Mouse (Mus musculus) bone marrow, adult 2 months (tissue): ENCODE measurements at regions not wholly inside any gene's neighbourhood (a gene's known extent, or its start where the extent isn't known, plus 50 kb on each side); places are given as distances from the start of the nearest gene placed in this dataset.
"Not testable (repeated sequence)": the region's sequence is repeated elsewhere in the genome, so short reads cannot be mapped to it uniquely, and the experiment has no call there.

Experiments used
- H3K27ac ChIP-seq: fragments of 200-500 bp; 2 replicates; pipeline ENCODE4 v1.5.1; 2012; ENCODE audit warnings: low read depth, mild to moderate bottlenecking, control low read depth, inconsistent platforms, low read length; ENCODE audit not compliant: control insufficient read depth, poor library complexity, insufficient read depth
- H3K4me1 ChIP-seq: fragments of 200-500 bp; 2 replicates; pipeline ENCODE4 v1.6.1; 2011; ENCODE audit warnings: low read length; ENCODE audit not compliant: control insufficient read depth, insufficient read depth
- H3K4me3 ChIP-seq: fragments of 200-500 bp; replicated peaks from 2 replicates; pipeline ENCODE3; 2011; ENCODE audit warnings: mild to moderate bottlenecking, low read depth, low read length, control low read depth; ENCODE audit not compliant: control insufficient read depth
- CTCF ChIP-seq: fragments of 200-500 bp; IDR thresholded peaks from 2 replicates; pipeline ENCODE4 v1.5.1; 2011; ENCODE audit warnings: low read length, control low read depth; ENCODE audit not compliant: control insufficient read depth, insufficient read depth
- POLR2A ChIP-seq: fragments of 200-500 bp; IDR thresholded peaks from 2 replicates; pipeline ENCODE4 v1.6.1; 2011; ENCODE audit warnings: low read depth, mild to moderate bottlenecking, control low read depth, low read length, borderline replicate concordance; ENCODE audit not compliant: control insufficient read depth
- WGBS: fragments of 180-500 bp; shearing (Covaris S2); methylation state at CpG from one replicate; pipeline ENCODE4 v1.1.7; 2018; 5-methylcytosine and 5-hydroxymethylcytosine counted together

DNA sequence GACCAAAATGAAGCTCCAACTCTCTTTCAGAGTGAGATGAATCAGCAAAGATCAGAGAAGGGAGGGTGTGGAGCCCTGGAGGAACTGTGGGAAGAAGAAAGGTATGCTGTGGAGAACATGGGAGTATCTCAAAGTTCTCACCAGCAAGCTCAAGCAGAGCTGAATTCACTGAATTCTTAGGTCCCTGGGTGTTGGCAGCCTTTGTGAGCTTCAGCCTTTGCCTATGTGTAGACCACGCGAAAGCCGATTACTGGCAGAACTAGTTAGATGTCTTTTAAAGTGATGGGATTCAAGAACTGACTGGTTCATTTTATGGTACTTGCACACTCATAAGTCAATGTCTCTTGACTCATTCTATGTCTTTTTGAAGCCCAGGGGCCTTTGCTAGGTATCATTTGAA is 491.2 kb upstream of the Hsf2 start:
- TF ChIP-seq POLR2A (no peak), CTCF (no peak)
- WGBS, result 90% methylated on average over 3 of the region's 3 CpGs
- no peaks in the 10 kb centered on the region for H3K4me1 ChIP-seq

DNA sequence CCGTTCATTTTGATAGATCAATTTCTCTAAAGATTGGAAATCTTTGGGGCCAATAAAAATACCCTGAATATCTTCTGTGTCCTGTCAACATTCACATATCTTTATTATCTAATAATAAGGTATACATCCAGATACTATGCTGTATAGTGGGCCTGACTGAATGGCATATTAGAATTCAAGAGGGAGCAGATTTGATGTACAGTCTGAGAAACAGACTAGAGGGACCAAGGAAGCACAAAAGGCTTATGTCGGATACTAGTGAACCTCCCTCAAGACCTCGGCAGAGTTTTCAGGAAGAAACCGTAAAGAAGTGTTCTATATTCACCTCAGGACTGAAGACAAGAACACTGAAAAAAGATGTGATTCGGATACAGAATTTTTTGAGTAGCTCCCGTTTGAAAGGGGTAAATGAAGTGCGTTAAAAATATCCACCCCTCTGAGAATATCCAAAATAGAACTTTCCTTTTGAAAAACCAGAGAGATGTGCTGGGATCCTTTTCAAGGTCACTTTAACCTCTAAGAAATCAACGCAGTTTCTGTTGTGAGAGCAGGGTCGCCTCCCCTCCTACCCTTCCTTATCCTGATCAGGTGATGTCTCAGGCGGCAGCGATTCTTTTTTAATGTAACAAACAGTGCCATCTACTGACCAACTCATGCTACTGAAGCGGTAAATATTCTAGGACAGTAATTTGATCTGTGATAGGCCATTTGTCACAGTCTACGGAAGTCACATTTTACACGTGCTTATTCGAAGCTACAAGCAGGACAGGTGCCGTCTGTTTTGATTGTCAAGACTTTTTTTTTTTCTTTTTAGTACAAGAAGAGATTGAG is 485.1 kb upstream of the Hsf2 start:
- no peak overlapping the region for H3K27ac ChIP-seq
- 20% methylated on average over 16 of the region's 16 CpGs for WGBS
- no peak overlapping the region for H3K4me3 ChIP-seq
- H3K4me1 ChIP-seq, result no peaks in the 10 kb centered on the region
- TF ChIP-seq POLR2A, result no peak
- 0 out of 2 replicates have a peak, but pooled peaks have one; percentile 23 for TF ChIP-seq CTCF

More for the DNA sequence above, 491.2 kb upstream of the Hsf2 start:
- Histone ChIP-seq H3K27ac (no peak overlapping the region), H3K4me3 (no peak overlapping the region)

DNA sequence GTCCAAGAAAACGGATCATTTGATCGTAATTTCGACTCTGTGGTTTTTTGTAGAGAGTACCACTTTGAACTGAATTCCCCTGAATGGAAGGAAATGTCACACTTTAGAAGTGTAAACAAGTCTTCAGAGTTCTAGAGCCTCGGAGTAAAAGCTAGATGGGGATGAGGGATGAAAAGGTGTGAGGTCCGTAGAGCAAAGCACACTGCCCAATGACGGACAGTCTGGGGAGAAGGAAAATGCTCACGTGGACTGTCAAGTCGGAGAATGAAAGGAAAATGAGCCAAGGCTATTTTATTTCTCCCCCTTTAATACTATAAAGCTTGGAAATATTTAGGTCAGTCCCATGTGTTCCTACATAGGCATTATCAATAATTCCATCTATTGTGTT is 484.5 kb upstream of the Hsf2 start:
- TF ChIP-seq CTCF, result no peak
- no peak for TF ChIP-seq POLR2A
- H3K4me1 ChIP-seq, result no peaks in the 10 kb centered on the region
- 50% methylated on average over 8 of the region's 8 CpGs for WGBS

DNA sequence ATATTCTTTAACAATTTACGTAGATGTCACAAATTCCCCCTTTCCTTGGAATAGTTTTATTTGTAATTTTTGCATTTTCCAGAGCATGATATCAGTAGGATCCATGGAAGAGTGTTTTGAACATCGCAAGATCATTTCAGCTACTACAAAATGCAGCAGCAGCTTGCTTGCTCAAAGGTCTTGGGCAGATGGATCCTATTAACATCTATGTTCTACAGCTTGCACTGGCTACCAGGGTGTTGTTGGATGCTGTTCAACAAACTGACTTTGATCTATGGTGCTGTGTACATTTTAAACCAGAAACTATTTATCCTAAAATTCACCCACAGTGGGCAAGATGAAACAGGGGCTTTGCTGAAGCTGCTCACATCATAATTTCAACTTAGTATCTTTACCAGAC is 448.5 kb upstream of the Hsf2 start:
- WGBS, result 82% methylated on average over 2 of the region's 2 CpGs
- no peak overlapping the region for H3K27ac ChIP-seq
- TF ChIP-seq CTCF (no peak), POLR2A (no peak)
- no peak overlapping the region for H3K4me3 ChIP-seq
- H3K4me1 ChIP-seq, result no peaks in the 10 kb centered on the region; the same call in 1 of the 2 replicates

More for the DNA sequence above, 484.5 kb upstream of the Hsf2 start:
- no peak overlapping the region for H3K4me3 ChIP-seq
- no peak overlapping the region for H3K27ac ChIP-seq

DNA sequence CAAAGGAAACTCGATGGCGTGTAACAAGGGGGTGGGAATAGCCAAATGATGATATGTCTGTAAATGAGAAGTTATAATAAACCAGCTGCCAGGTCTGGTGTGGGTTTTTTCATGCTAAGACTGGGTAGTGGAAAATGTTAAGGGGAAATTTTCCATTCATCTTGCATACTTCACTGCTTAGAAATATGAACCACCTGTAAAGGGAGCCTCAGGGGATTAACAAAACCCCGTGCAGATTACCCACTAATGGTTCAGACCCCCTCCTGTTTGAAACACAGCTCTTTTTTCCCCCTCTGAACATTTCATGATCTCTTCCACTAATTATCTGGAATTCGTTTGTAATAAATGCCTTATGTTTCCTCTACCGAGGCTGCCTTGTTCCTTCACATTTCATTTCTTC is 446.0 kb upstream of the Hsf2 start:
- no peak overlapping the region for H3K27ac ChIP-seq
- no peaks in the 10 kb centered on the region; the same call in 1 of the 2 replicates for H3K4me1 ChIP-seq
- 34% methylated on average over 5 of the region's 5 CpGs for WGBS
- TF ChIP-seq CTCF (no peak), POLR2A (no peak)
- H3K4me3 ChIP-seq, result no peak overlapping the region

DNA sequence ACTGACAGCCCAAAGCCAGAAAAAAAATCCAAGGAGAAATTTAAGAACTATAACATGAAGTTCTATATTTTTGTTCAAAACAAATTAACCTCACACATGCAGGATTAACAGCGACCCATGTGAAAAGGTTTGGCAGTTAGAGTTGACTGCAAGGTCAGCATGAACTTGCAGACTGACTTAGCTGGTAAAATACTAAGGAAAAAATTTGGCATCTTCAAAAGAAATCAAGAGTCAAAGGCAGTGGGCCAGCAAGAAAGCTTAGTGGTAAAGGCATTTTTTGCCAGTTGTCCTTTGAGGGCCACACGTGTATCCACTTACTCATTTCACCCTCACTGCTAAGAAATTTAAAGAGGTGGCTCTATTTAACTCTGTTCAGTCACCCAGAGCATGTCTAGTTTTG is 440.2 kb upstream of the Hsf2 start:
- no peak overlapping the region for H3K4me3 ChIP-seq
- no peak overlapping the region for H3K27ac ChIP-seq
- no peak for TF ChIP-seq CTCF
- no peak for TF ChIP-seq POLR2A
- WGBS, result 75% methylated on average over 2 of the region's 2 CpGs
- H3K4me1 ChIP-seq, result no peaks in the 10 kb centered on the region; the same call in 1 of the 2 replicates

DNA sequence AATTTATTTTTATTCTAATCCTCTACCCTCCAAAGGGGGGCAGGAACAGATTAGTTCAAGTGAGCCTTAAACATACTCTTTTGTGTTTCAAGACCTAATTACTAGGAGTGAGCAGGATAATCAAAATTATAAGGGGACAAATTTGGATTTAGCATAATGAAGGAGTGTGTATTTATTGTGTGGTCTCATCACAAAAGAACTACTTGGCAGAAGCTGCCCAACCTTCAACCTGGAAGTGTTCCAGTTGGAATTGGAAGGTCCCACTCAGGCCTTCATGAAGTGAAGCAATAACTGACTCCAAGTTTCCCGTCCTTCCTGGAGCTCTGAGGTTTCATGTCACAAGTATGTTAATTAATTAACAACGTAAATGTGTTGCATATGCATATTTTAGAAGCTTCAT is 439.3 kb upstream of the Hsf2 start:
- Histone ChIP-seq H3K27ac (no peak overlapping the region), H3K4me3 (no peak overlapping the region), H3K4me1 (no peaks in the 10 kb centered on the region)
- 60% methylated on average over 2 of the region's 2 CpGs for WGBS
- no peak for TF ChIP-seq CTCF
- no peak for TF ChIP-seq POLR2A

DNA sequence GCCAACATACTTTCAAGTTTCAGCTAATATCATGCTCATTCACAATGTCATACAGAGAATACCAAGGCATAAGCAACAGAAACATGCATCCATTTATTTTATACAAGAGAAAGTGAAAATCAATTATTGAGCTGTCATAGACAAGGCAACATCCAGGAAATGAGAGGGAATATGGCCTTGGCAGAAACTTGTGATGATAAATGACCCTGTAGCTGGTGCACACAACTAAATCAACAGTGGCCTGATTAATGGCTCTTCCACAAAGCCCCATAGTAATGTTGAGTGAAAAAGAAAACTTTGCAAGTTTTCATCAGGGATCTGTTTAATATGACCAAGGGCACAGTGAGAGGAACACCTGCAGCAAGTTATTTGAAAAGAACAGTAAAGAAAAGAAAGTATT is 438.5 kb upstream of the Hsf2 start:
- TF ChIP-seq CTCF, result no peak
- TF ChIP-seq POLR2A, result no peak
- H3K4me1 ChIP-seq, result no peaks in the 10 kb centered on the region
- H3K4me3 ChIP-seq, result no peak overlapping the region
- H3K27ac ChIP-seq, result no peak overlapping the region

DNA sequence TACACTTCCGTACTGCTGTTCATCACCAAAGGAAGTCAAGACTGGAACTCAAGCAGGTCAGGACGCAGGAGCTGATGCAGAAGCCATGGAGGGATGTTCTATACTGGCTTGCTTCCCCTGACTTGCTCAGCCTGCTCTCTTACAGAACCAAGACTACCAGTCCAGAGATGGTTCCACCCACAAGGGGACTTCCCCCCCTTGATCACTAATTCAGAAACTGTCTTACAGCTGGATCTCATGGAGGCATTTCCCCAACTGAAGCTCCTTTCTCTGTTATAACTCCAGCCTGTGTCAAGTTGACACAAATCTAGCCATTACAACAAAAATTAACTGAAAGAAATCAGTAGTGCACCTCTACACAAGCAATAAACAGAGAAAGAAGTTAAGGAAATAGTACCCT is 432.8 kb upstream of the Hsf2 start:
- 78% methylated on average over 2 of the region's 2 CpGs for WGBS

More for the DNA sequence above, 432.8 kb upstream of the Hsf2 start:
- H3K4me3 ChIP-seq, H3K4me1 ChIP-seq, H3K27ac ChIP-seq: not testable (repeated sequence)
